Mouse (Mus musculus) MEL (cell line): ENCODE data around the gene Emg1.

Experiments used
- CTCF ChIP-seq, 3 experiments: IDR thresholded peaks in 2 of 3; conservative IDR thresholded peaks in 1 of 3; 2 replicates each; pipeline ENCODE4 v1.5.1; 2011 to 2012; ENCODE audit warnings: low read length in 3 of 3, low read depth in 2 of 3, mild to moderate bottlenecking in 2 of 3, improper control_type of control experiment in 1 of 3, inconsistent platforms in 1 of 3, mixed read lengths in 1 of 3, moderate library complexity in 1 of 3; ENCODE audit not compliant: control insufficient read depth in 1 of 3, insufficient read depth in 1 of 3, poor library complexity in 1 of 3, severe bottlenecking in 1 of 3
- MAFK ChIP-seq: IDR thresholded peaks from 2 replicates; pipeline ENCODE4 v1.6.1; 2011; ENCODE audit warnings: low read depth, mild to moderate bottlenecking, low read length, improper control_type of control experiment, borderline replicate concordance
- MEF2A ChIP-seq: IDR thresholded peaks from 2 replicates; pipeline ENCODE4 v1.6.1; 2014; ENCODE audit warnings: low read depth, mild to moderate bottlenecking, inconsistent platforms, low read length, improper control_type of control experiment; ENCODE audit not compliant: poor library complexity, insufficient replicate concordance, severe bottlenecking; ENCODE audit errors: extremely low read depth

DNA sequence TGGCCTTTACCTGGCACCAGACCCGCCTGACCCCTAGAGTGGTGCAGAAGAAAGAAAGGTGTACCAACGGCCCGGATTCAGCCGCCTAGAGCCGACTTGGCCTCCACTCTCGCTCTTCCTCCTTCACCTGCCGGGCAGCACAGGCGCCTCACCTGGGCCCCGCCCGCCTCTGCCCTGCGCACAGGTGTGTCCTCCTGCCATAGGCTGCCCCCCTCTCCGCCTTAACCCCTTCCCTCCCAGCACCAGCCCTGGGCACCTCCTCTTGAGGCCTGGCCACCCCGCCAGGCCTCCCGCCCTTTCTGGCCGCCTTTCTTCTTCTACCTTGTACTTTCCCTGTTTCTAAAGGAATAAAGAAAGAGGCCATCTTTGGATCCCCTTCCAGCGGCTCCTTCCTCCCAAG lies 6.7 kb upstream of the Emg1 start:
- no peak for TF ChIP-seq CTCF (IDR thresholded peaks at IDR 0.05 in 2 of 3, conservative IDR thresholded peaks at IDR 0.05 in 1 of 3; ENCODE audit: control insufficient read depth in 1 of 3, insufficient read depth in 1 of 3, low read depth in 2 of 3, low read length in 3 of 3, poor library complexity in 1 of 3, severe bottlenecking in 1 of 3)
- no peak for TF ChIP-seq MEF2A
- no peak for TF ChIP-seq MAFK
